Mouse (Mus musculus) brain, embryonic 14.5 days (tissue): ENCODE measurements around the gene Gpr155. TPM values are rescaled to one million over a fixed set of nuclear protein-coding genes. Genes with fewer than 3 reads are reported as not detected.

ENCODE experiments used
- DNase-seq: peaks from one replicate; pipeline ENCODE4 v3.0.0-alpha.2; 2011; ENCODE audit warnings: low read depth
- CTCF ChIP-seq: fragments of 200-500 bp; IDR thresholded peaks from 2 replicates; pipeline ENCODE4 v1.5.1; 2012; ENCODE audit warnings: inconsistent platforms, mild to moderate bottlenecking, moderate library complexity, borderline replicate concordance; ENCODE audit not compliant: insufficient read depth, insufficient read length; ENCODE audit errors: extremely low read depth
- POLR2A ChIP-seq: fragments of 200-500 bp; IDR thresholded peaks from 2 replicates; pipeline ENCODE4 v1.6.1; 2012; ENCODE audit warnings: mild to moderate bottlenecking, inconsistent platforms, borderline replicate concordance; ENCODE audit not compliant: poor library complexity, insufficient read depth, insufficient read length, severe bottlenecking; ENCODE audit errors: extremely low read depth
- polyA plus RNA-seq: library from polyadenylated mRNA; depleted of rRNA; stranded (reverse); fragments of >200 nt; gene quantifications from 2 replicates; pipeline ENCODE4 v1.2.3, GENCODE M21; 2012

Gpr155 gene
- polyA plus RNA-seq, 1 experiment, result 8.8 TPM

DNA sequence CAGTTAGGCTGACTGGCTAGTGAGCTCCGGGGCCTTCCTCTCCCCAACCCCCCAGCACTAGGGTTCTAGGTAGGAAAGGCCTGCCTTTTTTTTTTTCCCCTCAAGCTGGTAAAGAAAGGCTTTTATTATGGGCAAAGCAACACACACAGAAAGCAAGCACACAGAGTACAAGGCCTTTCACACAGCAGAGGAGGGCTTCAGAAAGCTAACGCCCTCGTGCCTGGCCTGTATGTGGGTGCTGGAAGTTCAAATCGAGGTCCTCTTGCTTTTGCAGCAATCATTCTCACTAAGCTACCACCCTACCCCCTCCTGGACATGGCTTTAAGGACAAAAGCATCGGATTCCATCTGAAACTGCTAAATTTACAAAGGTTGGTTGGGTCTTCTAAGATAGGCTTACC lies 6.7 kb downstream of the Gpr155 start:
- TF ChIP-seq POLR2A (no peak), CTCF (no peak)
- DNase-seq, result no peak

DNA sequence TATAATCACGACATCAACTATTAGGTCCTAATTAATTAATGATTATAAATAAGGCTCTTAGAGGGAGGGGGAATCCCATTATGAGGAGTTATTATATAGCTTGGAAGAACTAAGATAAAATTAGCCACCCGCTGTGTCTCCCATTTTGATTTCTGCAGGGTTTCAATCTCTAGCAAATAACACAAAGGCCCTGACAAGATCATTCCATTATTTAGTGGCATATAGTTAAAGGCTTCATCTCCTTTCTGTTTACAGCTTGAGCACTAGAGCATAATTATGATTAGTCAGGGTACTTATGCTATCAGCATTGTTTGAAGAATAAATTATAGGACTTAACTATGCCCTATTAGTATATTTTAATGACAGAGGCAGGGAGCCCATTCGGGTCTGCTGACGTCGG lies 8.0 kb downstream of the Gpr155 start:
- TF ChIP-seq POLR2A, result no peak
- TF ChIP-seq CTCF, result no peak
- peak; percentile 53 for DNase-seq

DNA sequence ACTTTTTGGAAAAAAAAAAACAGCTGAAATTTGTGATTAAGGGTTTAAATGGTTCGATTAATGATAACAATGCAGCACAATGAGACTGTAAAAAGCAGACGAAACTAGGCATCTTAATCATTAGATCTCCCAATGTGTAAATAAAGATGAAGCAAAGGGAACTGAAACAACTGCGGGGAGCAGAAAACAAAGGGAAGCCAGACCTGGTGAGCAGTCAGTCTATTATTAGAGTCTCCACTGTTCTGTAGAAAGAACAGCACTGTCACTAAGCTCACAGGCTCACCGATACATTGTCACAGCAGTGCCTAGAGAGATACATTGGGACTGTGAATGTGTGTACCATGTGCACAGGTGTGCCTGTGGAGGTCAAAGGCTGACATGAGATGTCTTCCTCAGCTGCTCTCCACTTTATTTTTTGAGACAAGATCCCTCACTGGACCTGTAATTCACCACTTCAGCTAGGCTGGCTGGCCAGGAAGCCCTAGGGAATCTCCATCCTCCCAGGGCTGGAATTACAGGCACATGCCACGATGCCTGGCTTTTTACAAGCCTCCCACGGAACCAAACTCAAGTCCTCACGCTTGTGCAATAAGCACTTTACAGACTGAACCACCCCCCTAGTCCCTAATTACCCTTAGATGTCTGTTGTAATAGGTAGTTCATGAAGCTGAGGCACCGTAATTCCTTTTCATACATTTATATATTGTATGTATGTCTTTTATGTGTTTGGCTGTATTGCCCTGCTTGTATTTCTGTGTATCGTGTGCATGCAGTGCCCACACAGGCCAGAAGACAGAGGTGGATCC lies 14.6 kb downstream of the Gpr155 start:
- DNase-seq, result no peak
- TF ChIP-seq CTCF (no peak), POLR2A (no peak)

DNA sequence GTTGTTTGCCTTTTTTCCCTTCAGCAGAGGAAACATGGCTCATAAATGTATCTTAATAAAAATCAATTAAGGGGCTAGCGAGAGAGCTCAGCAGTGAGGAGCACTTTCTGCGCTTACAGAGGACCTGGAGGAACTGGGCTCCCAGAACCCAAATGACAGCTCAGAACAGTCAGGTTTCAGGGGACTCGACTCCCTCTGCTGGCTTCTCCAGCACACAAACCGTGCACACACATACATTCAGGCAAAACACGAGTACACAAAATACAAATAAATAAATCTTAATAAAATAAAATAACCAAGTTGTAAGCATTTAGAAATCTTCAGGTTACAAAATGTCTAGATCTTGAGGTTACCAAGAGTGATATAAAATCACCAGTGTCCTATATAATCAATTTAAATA lies 22.9 kb downstream of the Gpr155 start:
- TF ChIP-seq POLR2A (no peak), CTCF (peak; percentile 16; the same call in 1 of the 2 replicates)
- DNase-seq, result no peak

DNA sequence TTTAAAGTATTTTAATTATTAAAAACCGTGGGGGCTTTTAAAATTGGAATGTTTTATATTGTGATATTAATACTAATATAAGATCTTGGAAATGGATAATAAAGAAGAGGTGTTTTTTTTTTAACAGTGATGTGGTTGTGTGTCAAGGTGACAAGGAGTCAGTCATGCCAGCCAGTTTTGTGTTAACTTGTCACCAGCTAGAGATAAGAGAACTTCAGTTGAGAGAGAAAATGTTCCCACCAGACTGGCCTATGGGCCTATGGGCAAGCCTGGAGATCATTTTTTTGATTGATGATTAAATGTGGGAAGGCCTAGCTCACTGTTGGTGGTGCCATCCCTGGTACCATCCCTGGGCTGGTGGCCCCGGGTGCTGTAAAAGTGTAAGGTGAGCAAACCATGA lies 25.8 kb downstream of the Gpr155 start:
- no peak for TF ChIP-seq POLR2A
- no peak for TF ChIP-seq CTCF
- DNase-seq, result no peak

DNA sequence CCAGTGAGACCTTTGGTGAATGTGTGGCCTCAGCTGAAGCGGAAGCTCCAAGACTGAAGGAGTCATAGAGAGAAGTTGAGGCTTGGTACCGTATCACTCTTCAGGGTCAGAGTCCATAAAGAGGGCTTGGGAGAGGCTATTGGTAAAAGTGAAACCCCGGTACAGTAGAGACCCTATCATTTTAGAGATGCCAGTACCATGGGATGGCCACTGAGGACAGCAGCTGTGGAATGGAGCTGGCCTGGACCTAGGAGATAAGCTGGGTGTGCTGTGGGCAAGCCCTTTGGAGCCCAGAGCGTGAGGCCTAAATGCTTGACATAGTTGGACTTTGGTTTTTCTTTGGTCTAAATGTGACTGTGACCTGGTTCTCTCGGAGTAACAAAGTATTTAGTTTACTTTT lies 26.4 kb downstream of the Gpr155 start:
- TF ChIP-seq CTCF, result no peak
- no peak for TF ChIP-seq POLR2A
- no peak for DNase-seq

DNA sequence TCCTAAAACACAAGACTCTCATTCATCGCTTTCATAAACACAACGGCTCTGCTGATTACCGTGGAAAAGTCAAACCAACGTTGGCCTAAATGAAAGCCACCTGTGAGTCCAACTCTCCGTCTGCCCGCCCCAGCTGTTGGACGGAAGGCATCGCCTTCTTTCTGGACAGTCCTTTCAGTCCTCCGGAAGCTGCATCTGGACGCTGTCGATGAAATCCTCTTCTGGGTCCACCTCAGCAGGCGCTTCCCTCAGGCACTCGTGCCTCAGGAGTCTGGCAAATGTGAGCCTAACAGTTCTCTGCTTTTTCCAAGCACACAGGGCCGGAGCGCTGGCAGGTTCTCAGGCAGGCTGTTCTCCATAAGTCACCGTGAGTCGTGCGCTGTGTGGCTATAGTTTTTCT lies 29.4 kb downstream of the Gpr155 start:
- no peak for DNase-seq
- TF ChIP-seq CTCF (no peak), POLR2A (no peak)

DNA sequence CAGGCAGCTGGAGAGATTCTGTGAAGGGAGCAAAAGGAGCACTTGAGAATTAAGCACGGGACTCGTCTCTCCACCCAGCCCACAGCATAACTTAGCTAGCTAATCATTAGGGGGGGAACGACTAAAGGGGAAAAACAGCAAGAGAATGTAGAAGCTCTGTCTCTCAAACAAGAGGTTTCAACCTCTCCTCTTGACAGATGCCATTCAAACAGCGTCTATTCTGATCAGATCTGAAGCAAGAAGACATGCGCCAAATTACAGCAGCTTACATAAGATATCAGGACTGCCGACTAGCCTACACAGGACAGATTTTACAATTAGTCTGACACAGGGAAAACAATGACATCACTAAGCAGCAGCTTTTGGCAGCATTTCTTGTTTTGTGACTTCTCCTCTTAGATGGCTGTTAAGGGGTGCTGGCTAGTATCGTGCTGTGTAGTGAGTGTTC lies 34.4 kb downstream of the Gpr155 start:
- peak; percentile 88 for DNase-seq
- TF ChIP-seq CTCF (no peak), POLR2A (no peak)

DNA sequence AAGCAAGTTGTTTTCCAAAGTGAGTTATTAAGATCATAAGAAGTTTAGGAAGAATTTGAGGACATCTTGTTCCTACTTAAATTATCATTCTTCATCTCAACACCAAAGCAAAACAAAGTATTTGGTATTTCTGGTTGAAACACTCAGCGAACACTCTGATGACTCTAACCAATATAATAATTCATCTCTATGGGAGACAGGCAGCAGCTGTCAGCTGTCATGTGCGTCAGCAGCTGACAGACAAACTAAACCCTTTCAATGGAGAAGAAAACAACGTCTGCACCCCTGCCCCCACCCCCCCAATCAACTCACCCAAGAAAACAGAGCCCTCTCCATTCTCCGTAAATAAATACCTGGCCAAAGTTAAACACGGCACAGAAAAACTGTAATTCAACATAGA lies 34.9 kb downstream of the Gpr155 start:
- peak; percentile 70 for DNase-seq
- TF ChIP-seq CTCF, result no peak
- no peak for TF ChIP-seq POLR2A

DNA sequence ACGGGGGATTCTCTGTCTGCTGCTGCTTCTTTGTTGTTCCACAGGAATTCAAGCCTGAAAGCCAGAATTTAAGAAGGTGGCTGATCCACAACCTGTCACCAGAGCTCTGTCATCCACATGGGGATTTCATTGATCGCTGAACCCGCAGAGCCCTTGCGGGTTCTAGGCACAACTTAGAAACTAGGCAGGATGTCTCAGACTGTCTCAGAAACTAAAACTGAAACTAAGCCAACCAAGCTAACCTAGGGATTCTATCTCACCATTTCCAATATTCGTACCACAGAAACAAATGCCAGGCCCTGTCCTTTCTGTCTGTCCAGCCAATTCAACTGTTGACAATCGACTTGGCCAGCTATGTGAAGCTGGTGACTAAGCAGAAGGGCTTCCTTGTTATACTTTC lies 38.2 kb downstream of the Gpr155 start:
- no peak for DNase-seq
- TF ChIP-seq POLR2A, result no peak
- no peak for TF ChIP-seq CTCF

DNA sequence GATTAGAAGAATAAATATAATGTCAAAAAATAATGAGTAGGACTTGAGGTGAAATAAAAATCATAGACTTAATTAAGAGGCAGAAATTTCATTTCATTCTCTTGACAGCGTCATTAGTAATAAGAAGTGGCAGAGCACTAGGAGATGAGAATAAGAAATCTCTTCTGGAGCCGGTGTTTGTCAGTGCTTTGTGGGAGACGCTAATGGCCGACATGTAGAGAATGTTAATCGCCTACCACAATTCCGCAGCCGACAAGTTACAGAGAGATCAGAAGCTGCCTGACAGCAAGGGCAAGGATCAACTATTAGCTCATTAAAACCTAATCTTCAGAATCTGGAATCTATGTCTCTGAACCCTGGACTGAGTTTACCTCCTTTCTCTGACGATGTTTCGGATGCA lies 38.6 kb downstream of the Gpr155 start:
- TF ChIP-seq POLR2A, result no peak
- TF ChIP-seq CTCF, result no peak
- DNase-seq, result peak; percentile 63

DNA sequence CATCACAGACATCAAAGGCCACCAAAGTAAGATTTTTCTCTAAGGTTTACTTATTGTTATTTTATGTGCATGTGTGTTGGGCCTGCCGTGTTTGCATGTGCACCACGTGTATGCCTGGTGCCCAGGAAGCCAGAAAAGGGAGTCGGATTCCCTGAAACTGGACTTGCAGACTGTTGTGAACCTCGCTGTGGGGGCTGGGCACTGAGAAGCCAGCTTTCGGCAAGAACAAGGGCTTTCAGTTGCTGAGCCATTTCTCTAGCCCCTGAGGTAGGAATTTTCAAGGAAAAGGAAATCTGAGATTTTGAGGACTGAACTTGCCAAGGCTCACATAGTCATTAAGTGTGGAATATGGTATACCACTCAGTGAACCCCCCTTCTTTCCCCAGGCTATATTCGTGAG lies 39.2 kb downstream of the Gpr155 start:
- TF ChIP-seq POLR2A (no peak), CTCF (no peak)
- DNase-seq, result peak; percentile 31
